Mouse (Mus musculus) left cerebral cortex, postnatal 25 days (tissue): ENCODE data around the gene Psmd13. TPM values are rescaled to one million over a fixed set of nuclear protein-coding genes. Genes with fewer than 3 reads are reported as not detected.

Source experiments
- DNase-seq, 2 experiments: peaks; one replicate each; pipeline ENCODE4 v3.0.0; 2022; ENCODE audit warnings: low spot score in 2 of 2, mixed read lengths in 1 of 2
- intact Hi-C: fragments of 180-260 bp; cut with DNase I; formaldehyde crosslinking; loops from one replicate; pipeline ENCODE4 v1.15.1; 2025
- total RNA-seq, 2 experiments: library from RNA; stranded (reverse); gene quantifications; 2 replicates each; pipeline ENCODE4 v1.2.3; 2021

Psmd13 gene
- total RNA-seq, 2 experiments from 2014 or later = 116 TPM

DNA sequence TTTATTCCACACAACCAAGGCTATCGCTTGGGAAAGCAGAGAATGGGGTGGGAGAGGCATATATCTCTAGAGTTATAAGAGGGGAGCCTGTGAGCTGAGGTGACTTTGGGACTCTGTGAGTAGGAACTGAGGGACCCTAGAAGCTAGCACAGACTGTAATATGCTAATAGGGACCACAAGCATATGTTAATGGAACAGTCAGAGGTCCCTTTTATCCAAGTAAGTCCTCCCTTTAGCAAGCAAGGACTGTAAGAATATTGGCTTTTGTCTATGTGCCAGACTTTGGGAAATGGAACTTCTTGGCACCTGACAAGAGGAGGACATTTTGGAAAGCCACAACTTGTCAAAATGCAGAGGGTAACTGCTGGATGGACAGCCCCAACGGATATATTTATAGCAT lies 57.1 kb downstream of the Psmd13 start:
- intact Hi-C loops = no loop called here

DNA sequence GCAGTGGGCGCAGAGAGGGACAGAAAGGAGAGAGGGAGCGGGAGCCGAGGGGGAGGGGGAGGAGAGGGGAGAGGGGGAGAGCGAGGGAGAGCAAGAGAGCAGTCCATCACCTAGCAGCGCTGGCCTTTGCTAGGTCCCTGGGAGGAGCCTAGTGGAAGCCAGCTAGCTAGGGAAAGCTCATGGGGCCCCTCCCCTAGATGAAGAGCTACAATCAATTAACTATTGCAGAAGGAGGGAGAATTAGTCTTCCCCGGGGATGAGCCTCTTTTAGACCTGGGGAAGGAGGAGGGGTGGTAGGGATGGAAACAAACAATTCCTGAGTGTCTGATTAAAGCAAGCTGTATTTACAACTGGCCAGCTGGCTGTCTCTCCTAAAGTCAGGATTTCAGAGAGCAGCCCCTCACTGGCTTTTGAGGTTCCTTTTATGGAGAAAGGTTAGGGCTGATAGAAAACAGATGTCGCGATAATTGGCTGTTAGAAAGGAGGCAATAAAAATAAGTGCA lies 58.0 kb downstream of the Psmd13 start:
- intact Hi-C loops = loop anchor here (2.0 kb wide), 1 partner anchor 69 kb away; no protein-coding TSS in a partner anchor
- DNase-seq = peak in 1 of 2 experiments; percentile 8

More for the DNA sequence above, 57.1 kb downstream of the Psmd13 start:
- DNase-seq = no peak

DNA sequence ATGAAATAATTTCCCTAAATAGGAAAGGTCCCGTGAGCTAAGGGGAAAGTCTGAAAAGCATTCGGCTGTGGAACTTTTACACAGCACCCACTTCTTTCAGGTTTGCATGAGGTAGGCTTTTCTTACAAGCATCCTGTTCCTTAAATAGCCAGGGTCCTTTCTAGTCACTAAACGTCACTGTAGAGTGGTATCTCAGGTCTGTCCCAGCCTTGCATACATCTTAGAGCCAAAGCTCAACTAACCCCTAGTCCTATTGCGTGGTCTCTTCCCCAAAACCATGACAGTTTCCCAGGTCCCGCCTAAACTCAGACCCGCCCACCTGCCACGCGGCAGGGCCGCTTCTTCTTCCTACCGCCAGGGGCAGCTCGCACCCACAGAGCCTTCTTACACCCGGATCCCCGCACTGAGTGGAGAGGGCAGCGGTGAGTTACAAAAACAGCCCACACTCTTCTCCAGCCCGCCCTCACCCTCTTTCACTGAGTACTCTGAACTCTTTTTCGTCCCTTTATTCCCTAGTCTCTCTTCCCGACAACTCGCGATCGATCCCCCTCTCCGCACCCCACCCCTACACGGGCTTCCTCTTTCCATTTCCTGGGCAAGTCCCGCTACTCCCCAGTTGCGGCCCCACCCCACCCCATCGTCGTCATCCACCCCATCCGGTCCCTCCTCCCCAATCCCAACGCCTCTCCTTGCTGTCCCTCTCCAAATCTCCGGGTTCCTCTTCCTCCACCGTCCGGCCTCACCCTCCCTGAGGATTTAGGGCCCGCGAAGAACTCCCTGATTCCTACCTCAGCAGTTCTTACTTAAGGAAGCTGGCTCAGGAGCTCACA lies 59.7 kb downstream of the Psmd13 start, which contains the start of gene Pgghg:
TSS of gene Pgghg (plus strand) at position 170 of the 830 bp plus-strand sequence.
- DNase-seq = peak; percentile 49 to 54
- intact Hi-C loops = loop anchor here (2.0 kb wide), 1 partner anchor 67 kb away; no protein-coding TSS in a partner anchor

DNA sequence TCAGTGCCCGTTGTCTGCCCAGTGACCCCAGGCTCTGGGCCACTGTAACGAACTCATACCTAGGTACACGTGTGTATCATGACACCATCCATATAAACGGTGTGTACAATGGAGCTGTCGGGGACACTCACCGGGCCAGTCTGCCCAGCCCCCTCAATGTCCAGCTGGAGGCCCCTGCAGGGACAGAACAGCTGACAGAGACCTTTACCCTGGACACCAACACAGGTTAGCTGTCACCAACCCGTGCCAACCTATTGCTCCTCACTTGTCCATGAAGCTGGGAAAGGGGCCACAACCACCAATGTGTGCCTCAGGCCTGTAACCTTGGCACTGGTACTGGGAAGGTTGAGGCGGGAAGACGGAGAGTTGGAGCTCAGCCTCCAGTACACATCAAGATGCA lies 60.6 kb downstream of the Psmd13 start:
- DNase-seq = no peak
- intact Hi-C loops = no loop called here

DNA sequence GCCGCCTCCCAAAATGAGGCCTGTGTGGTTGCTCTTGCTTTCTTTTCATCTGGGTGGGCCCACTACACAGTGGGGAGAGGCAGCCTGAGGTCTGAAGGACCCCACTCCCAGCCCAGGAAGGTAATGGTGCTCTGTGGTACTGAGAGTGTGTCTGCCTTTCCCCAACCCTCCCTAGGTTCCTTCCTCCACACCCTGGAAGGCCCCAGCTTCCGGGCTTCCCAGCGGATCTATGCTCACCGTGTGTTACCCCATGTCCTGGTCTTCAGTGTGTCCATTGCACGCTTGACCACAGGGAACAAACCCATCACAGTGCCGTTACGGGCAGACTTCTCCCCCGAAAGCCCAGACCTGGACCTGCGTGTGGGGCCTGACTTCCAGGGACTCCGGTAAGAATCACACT lies 61.0 kb downstream of the Psmd13 start:
- intact Hi-C loops = no loop called here
- DNase-seq = no peak

DNA sequence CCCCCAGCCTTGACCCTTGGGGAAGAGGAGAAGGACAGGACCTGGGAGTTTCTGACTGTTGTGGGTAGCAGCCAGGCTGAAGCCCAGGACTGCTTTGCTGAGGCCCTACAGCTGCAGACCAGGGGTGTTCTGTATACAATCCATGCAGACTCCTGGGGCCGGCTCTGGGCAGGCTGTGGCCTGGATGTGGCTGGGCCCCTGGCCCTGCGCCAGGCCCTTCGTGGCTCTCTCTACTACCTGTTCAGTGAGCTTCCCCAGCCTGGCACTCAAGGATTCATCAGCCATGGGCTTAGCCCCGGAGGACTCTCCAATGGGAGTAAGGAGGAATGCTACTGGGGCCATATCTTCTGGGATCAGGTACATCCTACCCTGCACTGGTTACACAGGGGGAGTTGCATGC lies 61.6 kb downstream of the Psmd13 start:
- intact Hi-C loops = no loop called here
- DNase-seq = no peak

DNA sequence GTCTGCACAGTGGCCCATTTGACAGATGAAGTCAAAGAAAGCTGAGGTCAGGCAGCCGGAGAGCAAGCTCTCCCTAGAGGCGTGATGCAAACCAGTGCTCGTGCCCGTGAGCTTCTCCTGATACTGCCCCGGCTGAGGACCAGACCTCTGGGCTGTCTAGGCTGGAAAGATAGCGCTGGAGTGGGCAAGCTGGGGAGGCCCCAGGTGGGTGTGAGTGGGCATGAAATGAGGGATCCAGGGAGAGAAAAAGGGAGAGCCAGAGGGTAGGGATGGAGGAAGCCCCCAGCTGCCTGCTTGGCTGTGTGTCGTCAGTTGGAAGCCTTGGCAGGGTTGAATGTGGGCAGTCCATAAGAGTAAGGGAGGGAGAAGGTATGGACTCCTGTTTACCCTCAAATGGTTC lies 62.5 kb downstream of the Psmd13 start:
- intact Hi-C loops = no loop called here
- no peak for DNase-seq

DNA sequence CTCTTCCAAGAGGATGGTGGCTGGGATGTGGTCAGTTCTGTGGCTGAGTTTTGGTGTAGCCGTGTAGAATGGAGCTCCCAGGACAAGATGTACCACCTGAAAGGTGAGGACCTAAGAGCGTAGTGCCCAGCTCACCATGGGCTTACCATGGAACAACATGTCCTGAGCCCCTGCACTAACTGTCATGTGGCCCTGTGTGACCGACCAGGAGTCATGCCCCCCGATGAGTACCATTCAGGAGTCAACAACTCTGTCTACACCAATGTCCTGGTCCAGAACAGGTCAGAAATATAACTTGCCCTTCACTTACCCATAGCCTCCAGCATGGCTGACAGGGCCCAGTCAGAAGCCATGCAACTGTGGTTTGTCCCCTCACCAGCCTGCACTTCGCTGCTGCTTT lies 63.5 kb downstream of the Psmd13 start:
- intact Hi-C loops = no loop called here
- no peak for DNase-seq

DNA sequence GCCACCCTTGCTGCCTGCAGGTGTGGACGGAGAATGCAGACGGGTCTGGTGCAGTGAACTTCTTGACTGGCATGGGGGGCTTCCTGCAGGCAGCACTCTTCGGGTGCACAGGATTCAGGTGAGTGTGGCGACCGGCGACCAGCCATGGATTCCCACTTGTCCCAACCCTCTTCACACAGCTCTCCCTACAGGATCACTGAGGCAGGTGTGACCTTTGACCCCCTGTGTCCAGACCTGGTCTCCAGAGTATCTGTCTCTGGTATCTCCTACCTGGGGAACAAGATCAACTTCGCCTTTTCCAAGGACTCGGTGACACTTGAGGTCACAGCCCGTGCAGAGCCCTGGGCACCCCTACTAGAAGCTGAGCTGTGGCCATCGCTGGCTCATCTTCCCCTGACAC lies 64.5 kb downstream of the Psmd13 start:
- DNase-seq = no peak
- intact Hi-C loops = no loop called here

DNA sequence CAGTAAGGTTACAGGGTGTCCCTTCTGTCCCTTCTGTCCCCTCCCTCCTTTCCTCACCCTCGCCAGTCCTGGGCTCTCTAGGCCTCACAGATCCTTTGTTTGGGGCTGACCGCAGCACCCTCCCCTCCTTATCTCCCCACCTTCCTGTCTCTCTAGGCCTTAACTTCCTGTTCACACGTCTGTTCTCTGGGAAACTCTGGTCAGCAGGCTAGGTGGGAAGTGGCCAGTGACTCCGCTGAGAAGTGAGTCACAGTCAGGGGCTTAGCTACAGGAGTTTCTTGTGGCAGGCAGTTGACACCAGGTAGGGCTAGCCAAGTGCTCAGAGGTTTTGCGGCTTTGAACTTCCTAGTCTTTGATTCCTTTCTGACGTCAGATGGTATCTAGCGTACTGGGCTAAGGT lies 65.2 kb downstream of the Psmd13 start:
- intact Hi-C loops = no loop called here
- no peak for DNase-seq

- intact Hi-C loops = no loop called here
- DNase-seq = no peak
Measured at GRCm38 (mm10) chr7:140948161-140948560, 66.4 kb downstream of the Psmd13 start.

Other genes starting within 250 kb of the Psmd13 start
- gene Olfr53, start 235.5 kb upstream of the Psmd13 start, total RNA-seq = not detected
- under 1 TPM; 0.05 to 0.07 TPM for gene Olfr539, start 222.0 kb upstream of the Psmd13 start, total RNA-seq
- not detected for gene Olfr45, start 200.0 kb upstream of the Psmd13 start, total RNA-seq
- not detected for gene Olfr541, start 184.7 kb upstream of the Psmd13 start, total RNA-seq
- not detected for gene Cyp2e1, start 118.2 kb upstream of the Psmd13 start, total RNA-seq
- gene Syce1, start 94.1 kb upstream of the Psmd13 start, total RNA-seq = not detected
- gene Zfp941, start 59.8 kb upstream of the Psmd13 start, total RNA-seq = 10 to 100 TPM; 23.6 to 24.7 TPM
- gene Urah, start 47.0 kb upstream of the Psmd13 start, total RNA-seq = 1 to 10 TPM; 2.7 to 4.1 TPM
- gene Scgb1c1, start 36.4 kb upstream of the Psmd13 start, total RNA-seq = not detected
- not detected for gene Odf3, start 34.2 kb upstream of the Psmd13 start, total RNA-seq
- 1 to 10 TPM; 1.2 to 1.8 TPM for gene Gm45785, start 25.6 kb upstream of the Psmd13 start, total RNA-seq
- gene Ric8a, start 25.0 kb upstream of the Psmd13 start, total RNA-seq = 10 to 100 TPM; 66.0 to 70.0 TPM
- 10 to 100 TPM; 25.9 to 28.1 TPM for gene Bet1l, start 24.4 kb upstream of the Psmd13 start, total RNA-seq
- 10 to 100 TPM; 77.1 to 78.2 TPM for gene Sirt3, start 341 bp downstream of the Psmd13 start, total RNA-seq
- 1 to 10 TPM in 1 of 2 experiments, not detected in 1; 1.2 TPM for gene Cox8b, start 18.5 kb downstream of the Psmd13 start, total RNA-seq
- gene Nlrp6, start 38.9 kb downstream of the Psmd13 start, total RNA-seq = under 1 TPM; 0.41 to 0.73 TPM
- gene Pgghg, start 59.4 kb downstream of the Psmd13 start, total RNA-seq = 1 to 10 TPM; 4.7 to 6.3 TPM
- not detected for gene Ifitm5, start 68.3 kb downstream of the Psmd13 start, total RNA-seq
- not detected for gene Gm45717, start 74.0 kb downstream of the Psmd13 start, total RNA-seq
- gene Ifitm2, start 74.0 kb downstream of the Psmd13 start, total RNA-seq = 10 to 100 TPM; 11.7 to 15.7 TPM
- gene Ifitm1, start 85.3 kb downstream of the Psmd13 start, total RNA-seq = 1 to 10 TPM; 1.7 to 2.9 TPM
- gene Ifitm3, start 128.8 kb downstream of the Psmd13 start, total RNA-seq = 10 to 100 TPM in 1 of 2 experiments, 1 to 10 TPM in 1; 9.9 to 13.5 TPM
- not detected for gene Ifitm6, start 136.0 kb downstream of the Psmd13 start, total RNA-seq
- gene Gm17387, start 147.2 kb downstream of the Psmd13 start, total RNA-seq = not detected
- gene B4galnt4, start 179.1 kb downstream of the Psmd13 start, total RNA-seq = 10 to 100 TPM; 79.6 to 84.3 TPM
- under 1 TPM in 1 of 2 experiments, not detected in 1; 0.21 TPM for gene Pkp3, start 196.2 kb downstream of the Psmd13 start, total RNA-seq
- 1 to 10 TPM; 2.9 to 3.2 TPM for gene Sigirr, start 218.6 kb downstream of the Psmd13 start, total RNA-seq
- gene Ano9, start 235.8 kb downstream of the Psmd13 start, total RNA-seq = not detected
- gene Ptdss2, start 240.4 kb downstream of the Psmd13 start, total RNA-seq = 10 to 100 TPM; 47.3 to 53.6 TPM